Mouse (Mus musculus) intestine, embryonic 14.5 days (tissue): ENCODE data around the gene Vmn1r47. TPM values are rescaled to one million over a fixed set of nuclear protein-coding genes. Genes with fewer than 3 reads are reported as not detected.
"Not testable (repeated sequence)": the region's sequence is repeated elsewhere in the genome, so short reads cannot be mapped to it uniquely, and the experiment has no call there.

Source experiments
- ATAC-seq: fragments of 200-750 bp; cut with Nextera tagmentation; replicated peaks from 2 replicates; pipeline ENCODE4 v1.8.0; 2017; ENCODE audit warnings: low read depth, moderate number of reproducible peaks, moderate TSS enrichment, moderate library complexity; ENCODE audit not compliant: low FRiP score, low TSS enrichment
- DNase-seq: peaks from one replicate; pipeline ENCODE4 v3.0.0-alpha.2; 2018; ENCODE audit warnings: low spot score
- H3K27ac ChIP-seq: fragments of 300-500 bp; sonication (generic); 2 replicates; pipeline ENCODE4 v1.5.1; 2014; ENCODE audit warnings: low read depth, mild to moderate bottlenecking, control low read depth
- H3K27me3 ChIP-seq: fragments of 300-500 bp; sonication (generic); replicated peaks from 2 replicates; pipeline ENCODE4 v1.6.1; 2014; ENCODE audit warnings: low read length, control low read depth; ENCODE audit not compliant: control insufficient read depth, insufficient read depth
- H3K36me3 ChIP-seq: fragments of 300-500 bp; sonication (generic); 2 replicates; pipeline ENCODE4 v1.6.1; 2014; ENCODE audit warnings: low read length, control low read depth; ENCODE audit not compliant: control insufficient read depth, insufficient read depth
- H3K4me1 ChIP-seq: fragments of 300-500 bp; sonication (generic); replicated peaks from 2 replicates; pipeline ENCODE4 v1.6.1; 2014; ENCODE audit warnings: low read length, control low read depth, mixed read lengths; ENCODE audit not compliant: control insufficient read depth, insufficient read depth
- H3K4me2 ChIP-seq: fragments of 300-500 bp; sonication (generic); 2 replicates; pipeline ENCODE4 v1.6.1; 2014; ENCODE audit warnings: low read length
- H3K4me3 ChIP-seq: fragments of 300-500 bp; sonication (generic); 2 replicates; pipeline ENCODE4 v1.5.1; 2014; ENCODE audit warnings: low read depth, low read length, control low read depth, mixed read lengths
- H3K9ac ChIP-seq: fragments of 300-500 bp; sonication (generic); 2 replicates; pipeline ENCODE4 v1.6.1; 2014; ENCODE audit warnings: mild to moderate bottlenecking, low read length
- H3K9me3 ChIP-seq: fragments of 300-500 bp; sonication (generic); 2 replicates; pipeline ENCODE4 v1.6.1; 2016; ENCODE audit warnings: low read length, control low read depth; ENCODE audit not compliant: control insufficient read depth
- WGBS: fragments of 180-500 bp; shearing (Covaris S2); extraction: QIAGEN DNeasy Blood & Tissue Kit; methylation state at CpG from one replicate; pipeline ENCODE4 v1.1.7; 2014; 5-methylcytosine and 5-hydroxymethylcytosine counted together
- polyA plus RNA-seq: library from polyadenylated mRNA; unstranded; fragments of >200 nt; fragmentation: Nextera tagmentation; extraction: Ambion mirVana; gene quantifications from 2 replicates; pipeline ENCODE4 v1.2.1, GENCODE M21; 2014

Vmn1r47 gene
- not detected in 2 replicates for polyA plus RNA-seq

- H3K9me3 ChIP-seq, H3K9ac ChIP-seq, H3K4me3 ChIP-seq, H3K4me2 ChIP-seq, H3K27me3 ChIP-seq, DNase-seq, H3K4me1 ChIP-seq, ATAC-seq, H3K27ac ChIP-seq, H3K36me3 ChIP-seq: not testable (repeated sequence)
- WGBS = 100% methylated on average over 1 of the region's 1 CpGs
Measured at GRCm38 (mm10) chr6:90015847-90016246, at the start of gene Vmn1r47. TSS of gene Vmn1r47 (plus strand) at chr6:90016147.

GRCm38 (mm10) chr6:89966341-89966740 is 49.6 kb upstream of the Vmn1r47 start:
- no peak overlapping the region for H3K4me2 ChIP-seq
- H3K9me3 ChIP-seq = no peaks in the 10 kb centered on the region
- no peaks in the 10 kb centered on the region for H3K4me1 ChIP-seq
- H3K27me3 ChIP-seq = no peaks in the 10 kb centered on the region
- H3K36me3 ChIP-seq = no peaks in the 10 kb centered on the region
- H3K9ac ChIP-seq = no peak overlapping the region
- no peak for DNase-seq
- no peak overlapping the region for H3K27ac ChIP-seq
- no peak overlapping the region for H3K4me3 ChIP-seq
- ATAC-seq = no peak

GRCm38 (mm10) chr6:89969013-89969412 is 46.9 kb upstream of the Vmn1r47 start, which contains the start of gene Vmn1r46:
TSS of gene Vmn1r46 (plus strand) at chr6:89969313.
- no peak within 1 kb of the TSS for H3K27ac ChIP-seq
- WGBS = 61% methylated on average over 2 of the region's 2 CpGs
- H3K27me3 ChIP-seq = no peaks in the 10 kb centered on the region
- H3K4me1 ChIP-seq = no peaks in the 10 kb centered on the region
- H3K9ac ChIP-seq = no peak within 1 kb of the TSS
- no peak for ATAC-seq
- no peaks in the 10 kb centered on the region for H3K36me3 ChIP-seq
- H3K9me3 ChIP-seq = no peaks in the 10 kb centered on the region
- no peak for DNase-seq
- no peak within 1 kb of the TSS for H3K4me3 ChIP-seq
- H3K4me2 ChIP-seq = no peak within 1 kb of the TSS

GRCm38 (mm10) chr6:89985989-89986388 is 30.0 kb upstream of the Vmn1r47 start:
- ATAC-seq (no peak), DNase-seq (no peak)
- WGBS = 18% methylated on average over 1 of the region's 1 CpGs
- H3K4me3 ChIP-seq = no peak overlapping the region
- H3K4me2 ChIP-seq = no peak overlapping the region
- H3K27ac ChIP-seq = no peak overlapping the region
- no peaks in the 10 kb centered on the region for H3K27me3 ChIP-seq
- H3K9me3 ChIP-seq = 0 out of 2 replicates have a peak, but pooled peaks cover 4% of the 10 kb centered on the region
- H3K9ac ChIP-seq = no peak overlapping the region
- H3K4me1 ChIP-seq = no peaks in the 10 kb centered on the region
- no peaks in the 10 kb centered on the region for H3K36me3 ChIP-seq

GRCm38 (mm10) chr6:90036741-90037140 is 20.8 kb downstream of the Vmn1r47 start, which contains the start of gene Vmn1r48:
TSS of gene Vmn1r48 (minus strand) at chr6:90036841.
- not testable (repeated sequence) for H3K4me2 ChIP-seq, H3K27me3 ChIP-seq, H3K4me3 ChIP-seq, H3K36me3 ChIP-seq, H3K9ac ChIP-seq, H3K4me1 ChIP-seq, DNase-seq, ATAC-seq, H3K27ac ChIP-seq, H3K9me3 ChIP-seq
- WGBS = no CpG with 5 or more reads among the region's 2 CpGs

Other genes with a start within 250 kb of the Vmn1r47 start
- gene Vmn1r42, start 139.7 kb upstream of the Vmn1r47 start, polyA plus RNA-seq = not detected in 2 replicates
- not detected in 2 replicates for gene Vmn1r43, start 139.7 kb upstream of the Vmn1r47 start, polyA plus RNA-seq
- gene Vmn1r44, start 132.5 kb upstream of the Vmn1r47 start, polyA plus RNA-seq = not detected in 2 replicates
- not detected in 2 replicates for gene Vmn1r45, start 75.5 kb upstream of the Vmn1r47 start, polyA plus RNA-seq
- not detected in 2 replicates for gene Vmn1r46, start 46.8 kb upstream of the Vmn1r47 start, polyA plus RNA-seq
- not detected in 2 replicates for gene Vmn1r48, start 20.7 kb downstream of the Vmn1r47 start, polyA plus RNA-seq
- not detected in 2 replicates for gene Vmn1r49, start 62.4 kb downstream of the Vmn1r47 start, polyA plus RNA-seq
- gene Vmn1r50, start 85.3 kb downstream of the Vmn1r47 start, polyA plus RNA-seq = not detected in 2 replicates
- 0.04 TPM in 1 of 2 replicates, not detected in the other for gene Vmn1r51, start 106.4 kb downstream of the Vmn1r47 start, polyA plus RNA-seq
- not detected in 2 replicates for gene Vmn1r52, start 158.7 kb downstream of the Vmn1r47 start, polyA plus RNA-seq
- not detected in 2 replicates for gene V1ra8, start 186.6 kb downstream of the Vmn1r47 start, polyA plus RNA-seq
- gene Vmn1r53, start 208.3 kb downstream of the Vmn1r47 start, polyA plus RNA-seq = not detected in 2 replicates
- gene Vmn1r54, start 230.2 kb downstream of the Vmn1r47 start, polyA plus RNA-seq = not detected in 2 replicates